Mouse (Mus musculus): Measurements from ENCODE around the gene 9330182O14Rik.

DNA sequence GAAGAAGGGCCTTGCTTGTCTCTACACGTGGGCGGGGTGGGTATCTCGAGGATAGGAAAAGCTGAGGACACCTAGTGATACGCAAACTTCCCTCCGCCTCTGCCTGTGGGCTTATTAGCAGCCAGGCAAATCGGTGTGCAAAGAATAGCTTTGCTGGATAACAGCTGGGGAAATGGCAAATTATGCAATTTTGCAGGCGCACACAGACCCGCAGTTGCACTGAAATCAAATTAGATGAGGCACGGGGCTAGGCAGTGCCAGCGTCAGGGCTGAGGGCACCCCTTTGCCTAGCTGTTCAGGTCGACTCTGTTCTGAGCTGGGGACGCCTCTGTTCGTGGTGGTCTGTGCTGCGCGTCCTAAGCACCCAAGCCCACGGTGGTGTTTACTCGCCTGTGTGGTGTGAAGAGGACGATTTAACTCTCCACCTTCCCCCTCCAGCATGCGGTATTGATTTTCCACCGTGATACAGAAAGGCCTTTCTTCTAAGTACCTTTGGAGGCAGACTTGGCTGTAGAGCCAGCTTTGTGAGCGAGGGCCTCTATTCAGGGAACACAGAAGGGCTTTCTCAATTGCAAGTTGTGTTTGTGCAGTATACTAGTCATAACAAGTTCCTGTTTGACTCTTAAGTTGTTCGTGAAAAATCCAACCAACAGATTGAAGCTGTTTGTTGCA is 19.4 kb upstream of the 9330182O14Rik start:
- TF ChIP-seq POLR2A (IDR thresholded peaks at IDR 0.05; ENCODE audit: borderline replicate concordance, control insufficient read depth, low read depth, low read length) (no peak), CTCF (IDR thresholded peaks at IDR 0.05; ENCODE audit: control insufficient read depth, insufficient read depth, low read length) (no peak)
